Mouse (Mus musculus): ENCODE results near the gene Eif5.
"Not testable (repeated sequence)": the region's sequence is repeated elsewhere in the genome, so short reads cannot be mapped to it uniquely, and the experiment has no call there.

The Eif5 gene

GRCm38 (mm10) chr12:111527643-111528281, 10.1 kb upstream of the Eif5 start:
- no peak for DNase-seq

DNA sequence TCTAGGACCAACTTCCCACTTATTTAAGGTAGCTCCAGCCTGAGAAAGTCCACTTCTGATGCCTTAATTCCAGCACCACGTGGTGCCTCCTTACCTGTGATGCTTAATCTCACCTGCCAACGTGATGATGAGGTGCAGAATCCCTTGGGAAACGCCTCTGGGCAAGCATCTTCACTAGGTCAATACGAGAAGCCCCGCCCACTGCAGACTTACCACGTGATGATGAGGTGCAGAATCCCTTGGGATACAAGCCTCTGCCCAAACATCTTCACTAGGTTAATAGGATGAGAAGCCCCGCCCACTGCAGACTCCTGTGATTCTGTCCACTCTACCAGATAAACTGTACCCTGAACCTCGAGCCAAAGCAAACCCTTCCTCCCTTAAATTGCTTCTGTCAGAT, 8.6 kb upstream of the Eif5 start:
- no peak for DNase-seq

- no peak for DNase-seq
Observed at GRCm38 (mm10) chr12:111533096-111533794, 4.6 kb upstream of the Eif5 start.

DNA sequence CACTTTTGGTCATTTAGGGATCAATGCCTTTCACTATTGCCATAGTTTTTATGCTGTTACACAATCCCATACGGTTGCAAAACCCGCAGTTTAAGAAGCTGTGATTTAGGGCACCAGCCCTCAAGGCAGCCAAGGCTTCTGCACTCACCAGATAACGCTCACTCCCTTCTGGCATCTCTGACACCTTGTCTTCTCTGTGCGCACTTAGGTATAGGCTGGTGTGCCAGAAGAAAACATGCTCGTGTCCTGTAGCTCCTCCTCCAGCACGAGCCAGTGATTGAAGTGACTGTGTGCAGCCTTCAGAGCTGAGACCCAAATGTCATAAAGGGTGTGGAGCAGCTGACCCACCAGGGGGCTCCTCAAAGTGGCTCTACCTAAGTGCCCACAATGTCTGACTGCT, 2.5 kb upstream of the Eif5 start:
- no peak for DNase-seq

DNA sequence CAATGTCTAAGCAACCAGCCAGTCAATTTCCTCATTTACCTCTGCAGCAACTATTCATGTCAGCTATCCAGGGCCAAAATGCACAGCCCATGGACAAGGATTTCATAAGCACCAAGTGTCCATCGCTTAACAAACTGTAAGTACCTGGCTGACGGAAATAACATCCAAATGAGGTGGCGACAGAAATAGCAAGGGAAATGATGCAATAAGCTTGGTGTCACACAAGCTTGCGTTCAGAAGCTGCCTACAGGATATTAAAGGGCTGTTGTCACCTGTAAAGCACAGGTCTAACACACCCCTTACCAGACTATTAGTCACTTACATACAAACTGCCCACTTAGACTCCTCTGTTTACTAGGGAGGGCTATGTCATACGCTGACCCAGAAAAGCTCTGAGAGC, 2.1 kb upstream of the Eif5 start:
- no peak for DNase-seq

DNA sequence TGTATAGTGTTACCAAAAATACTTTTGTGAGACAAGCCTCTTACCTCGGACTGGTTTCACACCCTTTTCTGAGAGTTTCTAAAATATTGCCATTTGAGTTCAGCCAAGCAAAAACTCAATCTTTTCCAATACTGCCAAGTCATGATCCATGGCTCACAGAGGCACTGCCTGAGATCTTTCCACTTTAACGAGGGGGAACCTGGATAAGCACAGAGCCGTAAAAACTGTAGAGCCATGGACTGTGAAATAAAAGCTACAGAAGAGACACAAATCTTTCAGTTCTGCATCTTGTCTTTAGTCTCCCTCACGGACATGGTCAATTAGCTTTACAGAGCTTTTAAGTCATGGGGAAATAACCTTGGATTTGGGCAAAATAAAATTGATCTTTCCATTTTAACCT, 1.1 kb upstream of the Eif5 start:
- DNase-seq: no peak

DNA sequence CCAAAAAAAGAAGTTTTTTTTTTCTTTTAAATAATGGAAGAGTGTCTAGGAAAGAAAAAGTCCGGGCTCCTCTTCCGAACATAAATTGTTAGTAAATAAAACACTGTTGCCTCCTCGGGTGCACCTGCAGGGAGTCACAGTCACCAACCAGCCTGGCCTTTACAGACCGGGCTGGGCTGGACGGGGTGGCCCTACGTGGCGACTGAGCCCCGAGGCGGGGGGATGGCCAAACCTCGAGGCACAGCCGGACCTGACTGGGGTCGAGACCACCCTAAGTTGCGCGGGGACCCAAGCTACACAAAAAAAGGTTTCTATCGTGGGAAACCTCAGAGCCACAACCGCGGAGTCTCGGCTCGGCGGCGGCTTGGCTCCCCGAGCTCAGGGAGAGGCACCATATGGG, 475 bp upstream of the Eif5 start:
- DNase-seq: no peak

DNA sequence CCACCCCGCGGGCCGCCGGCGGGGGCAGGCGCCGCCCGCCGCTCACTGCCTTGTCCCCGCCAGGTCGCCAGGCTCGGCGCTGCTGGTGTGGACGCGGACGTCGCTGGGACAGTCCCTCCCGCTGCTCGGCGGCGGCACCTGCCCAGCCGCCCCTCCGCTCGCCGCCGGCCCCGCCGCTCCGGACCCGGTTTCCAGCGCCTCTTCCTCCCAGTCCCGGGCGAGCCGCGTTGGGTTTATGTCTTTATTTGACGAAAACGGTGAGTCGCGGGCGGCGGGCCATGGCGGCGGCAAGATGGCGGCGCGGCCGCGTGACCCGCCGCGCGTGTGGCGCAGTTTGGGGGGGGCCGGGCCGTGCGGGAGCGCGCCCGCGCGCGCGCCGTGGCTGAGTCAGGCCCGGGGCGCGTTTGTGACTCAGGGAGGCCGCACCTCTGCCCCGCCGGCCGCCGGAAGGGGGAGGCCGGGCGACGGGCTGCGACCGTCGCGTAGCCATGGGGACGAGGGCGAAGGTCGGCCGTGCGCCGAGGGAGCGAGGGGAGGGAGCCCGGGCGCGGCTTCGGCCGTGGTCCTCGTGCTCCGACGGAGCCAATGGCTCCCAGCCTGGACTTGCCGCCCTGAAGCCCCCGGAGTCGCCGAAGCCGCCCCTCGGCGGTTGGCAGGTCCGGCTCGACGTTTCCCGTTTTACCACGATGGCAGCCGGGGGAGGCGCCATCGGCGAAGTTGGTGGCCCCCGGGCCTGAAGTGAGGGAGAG, 650 bp downstream of the Eif5 start:
- DNase-seq: peak; percentile 93

GRCm38 (mm10) chr12:111539041-111539345, 1.2 kb downstream of the Eif5 start:
- DNase-seq: no peak

- peak; percentile 47 for DNase-seq
Observed at GRCm38 (mm10) chr12:111547070-111547469, 9.3 kb downstream of the Eif5 start.

- no peak for DNase-seq
Observed at GRCm38 (mm10) chr12:111548555-111549289, 10.9 kb downstream of the Eif5 start.

DNA sequence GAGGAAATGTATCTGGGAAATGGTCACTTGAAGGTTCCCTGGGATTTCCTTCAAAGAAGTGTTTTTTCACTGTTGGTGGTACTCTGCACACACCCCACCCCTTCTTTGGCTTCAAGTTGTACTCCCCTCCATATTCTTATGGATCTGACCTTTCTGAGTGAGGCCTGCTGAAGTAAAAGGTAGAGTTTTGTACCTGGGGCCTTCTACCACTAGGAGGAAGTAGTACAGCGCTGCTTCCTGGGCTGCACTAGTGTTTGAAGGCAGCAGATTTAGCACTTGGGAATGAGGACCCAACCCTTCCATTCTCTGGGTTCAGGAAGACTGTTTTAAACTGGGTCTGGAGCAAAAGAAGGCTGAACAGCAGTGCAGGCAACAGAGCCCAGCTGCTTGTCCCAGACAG, 12.9 kb downstream of the Eif5 start:
- DNase-seq: no peak

- no peak for DNase-seq
Observed at GRCm38 (mm10) chr12:111552342-111552741, 14.5 kb downstream of the Eif5 start.

DNA sequence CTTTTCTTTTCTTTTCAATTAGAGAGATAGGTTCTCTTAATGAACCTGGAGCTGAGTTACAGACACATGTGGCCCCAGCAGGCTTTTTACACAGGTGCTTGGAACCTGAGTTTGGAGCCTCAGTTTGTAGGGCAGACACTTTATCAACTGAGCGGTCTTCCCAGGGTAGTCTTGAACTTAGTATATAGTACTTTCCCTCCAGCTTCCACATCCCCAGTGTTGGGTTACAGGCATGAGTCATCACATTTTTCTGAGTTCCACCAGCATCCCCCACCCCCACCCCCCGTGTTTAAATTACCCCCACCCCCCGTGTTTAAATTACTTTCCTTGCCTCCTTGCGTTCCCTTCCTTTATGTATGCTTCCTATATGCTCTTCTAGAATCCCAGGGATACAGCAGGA, 17.5 kb downstream of the Eif5 start:
- no peak for DNase-seq

DNA sequence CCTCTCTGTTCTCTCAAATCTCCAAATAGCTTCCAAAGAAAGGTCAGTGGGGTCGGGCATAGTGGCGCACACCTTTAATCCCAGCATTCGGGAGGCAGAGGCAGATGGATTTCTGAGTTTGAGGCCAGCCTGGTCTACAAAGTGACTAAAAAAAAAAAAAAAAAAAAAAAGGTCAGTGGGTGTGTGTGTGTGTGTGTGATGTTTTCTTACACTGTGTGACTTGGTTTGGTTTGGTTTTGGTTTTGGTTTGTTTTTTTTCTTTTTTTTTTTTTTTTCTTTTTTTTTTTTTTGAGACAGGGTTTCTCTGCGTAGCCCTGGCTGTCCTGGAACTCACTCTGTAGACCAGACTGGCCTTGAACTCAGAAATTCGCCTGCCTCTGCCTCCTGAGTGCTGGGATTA, 18.1 kb downstream of the Eif5 start:
- not testable (repeated sequence) for DNase-seq

- no peak for DNase-seq
Observed at GRCm38 (mm10) chr12:111557538-111557937, 19.7 kb downstream of the Eif5 start.

DNA sequence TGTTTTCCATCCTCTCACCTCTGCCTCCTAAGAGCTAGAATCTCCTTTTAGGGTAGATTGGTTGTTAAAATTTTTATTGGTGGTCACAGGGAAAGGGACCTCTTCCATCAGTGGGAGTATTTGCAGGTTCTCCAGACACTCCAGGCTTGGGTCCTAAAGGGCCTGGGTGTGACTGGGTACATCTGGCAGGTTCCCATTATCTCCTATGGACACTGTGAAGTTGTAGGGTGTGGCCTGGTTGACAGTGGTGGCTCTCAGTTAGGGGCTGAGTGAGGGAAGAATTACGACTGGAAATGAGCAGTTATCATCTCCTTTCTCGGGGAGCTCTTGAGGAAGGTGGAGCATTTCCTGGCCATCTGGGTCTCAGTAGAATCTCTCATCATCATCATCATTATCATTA, 20.8 kb downstream of the Eif5 start:
- DNase-seq: no peak

DNA sequence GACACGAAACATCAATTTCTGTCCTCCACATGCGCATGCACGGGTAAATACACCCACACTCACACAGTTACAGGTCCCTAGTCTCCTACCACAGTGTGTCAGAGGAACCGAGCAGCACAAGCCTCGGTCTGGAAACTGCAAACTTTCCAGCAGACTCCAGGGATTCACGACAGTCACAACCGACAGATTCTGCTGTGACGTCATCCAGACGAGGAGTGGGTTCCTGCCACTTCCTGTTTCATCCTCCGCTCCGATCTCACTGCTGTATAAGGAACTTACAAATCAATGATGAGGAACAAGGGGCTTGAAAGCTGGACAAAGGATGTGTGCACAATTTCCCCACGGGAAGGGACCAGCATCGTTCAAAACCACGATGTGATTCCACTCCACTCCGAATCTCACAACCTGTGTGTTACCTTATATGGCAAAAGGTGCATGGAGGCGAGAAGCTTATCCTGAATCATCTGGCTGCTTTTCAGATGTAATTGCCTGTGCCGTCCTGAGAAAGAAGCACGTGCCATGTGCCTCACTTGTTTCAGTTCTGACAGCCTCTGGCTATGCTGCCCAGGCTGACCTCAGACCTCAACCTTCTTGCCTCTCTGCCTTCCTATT, 21.9 kb downstream of the Eif5 start:
- DNase-seq: no peak

DNA sequence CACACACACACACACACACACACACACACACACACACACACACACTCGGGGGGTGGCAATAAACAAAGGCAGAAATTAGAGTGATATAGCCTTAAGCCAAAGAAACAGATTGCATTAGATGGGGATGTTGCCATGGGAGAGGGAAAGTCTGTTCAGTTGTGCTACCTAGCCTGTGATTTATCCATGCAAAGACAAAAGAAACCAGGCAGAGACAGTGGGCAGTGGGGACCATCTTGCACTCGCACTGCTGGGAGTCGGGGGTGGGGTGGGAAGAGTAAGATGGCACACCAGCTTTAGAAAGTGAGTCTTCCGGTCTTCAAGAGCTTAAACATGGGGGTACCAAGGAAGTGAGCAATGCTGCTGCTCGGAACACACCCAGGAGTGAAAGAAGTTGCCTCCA, 22.5 kb downstream of the Eif5 start:
- no peak for DNase-seq

DNA sequence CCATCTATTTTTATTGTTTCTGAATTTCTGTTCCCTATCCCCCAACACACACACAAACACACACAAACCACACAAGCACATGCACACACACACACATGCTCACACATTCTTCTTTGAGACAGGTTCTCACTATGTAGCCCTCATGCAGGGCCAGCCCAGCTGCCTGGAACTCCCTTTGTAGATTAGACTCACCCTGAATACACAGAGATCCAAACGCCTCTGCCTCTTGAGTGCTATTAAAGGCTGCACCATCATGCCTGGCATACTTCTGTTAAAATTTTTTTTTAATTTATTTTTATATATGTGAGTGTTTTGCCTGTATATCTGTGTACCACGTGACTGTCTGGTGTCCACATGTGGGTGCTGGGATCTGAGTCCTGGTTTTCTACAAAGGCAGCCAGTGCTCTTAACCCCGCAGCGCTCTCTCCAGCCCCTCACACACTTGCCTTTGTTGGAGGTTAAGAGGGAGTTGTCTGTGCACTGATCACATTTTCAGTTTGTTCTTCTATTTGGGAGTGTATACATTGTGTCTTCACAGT, 24.5 kb downstream of the Eif5 start:
- no peak for DNase-seq

DNA sequence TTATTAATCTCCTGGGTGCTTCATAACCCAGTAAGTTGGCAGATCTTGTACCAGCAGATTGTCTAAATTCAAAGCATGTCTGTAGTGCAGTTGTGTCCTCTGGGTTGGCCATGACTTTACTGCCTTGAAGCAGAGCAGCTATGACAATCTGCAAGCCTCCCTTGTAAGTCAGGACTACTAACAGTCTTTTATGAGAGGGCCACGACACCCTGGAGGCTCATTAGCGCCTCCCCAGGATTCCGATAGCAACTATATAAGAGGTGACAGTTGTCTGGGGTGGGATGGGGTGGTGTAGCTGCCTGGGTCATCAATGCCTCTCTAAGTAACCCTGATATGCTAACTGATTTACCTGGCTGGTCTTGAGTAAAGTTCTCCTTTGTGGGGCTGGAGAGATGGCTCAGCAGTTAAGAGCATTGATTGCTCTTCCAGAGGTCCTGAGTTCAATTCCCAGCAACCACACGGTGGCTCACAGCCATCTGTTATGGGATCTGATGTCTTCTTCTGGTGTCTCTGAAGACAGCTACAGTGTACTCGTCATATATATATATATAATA, 25.3 kb downstream of the Eif5 start:
- DNase-seq: no peak

- DNase-seq: no peak
Observed at GRCm38 (mm10) chr12:111565363-111565762, 27.5 kb downstream of the Eif5 start.

- DNase-seq: peak; percentile 72
Observed at GRCm38 (mm10) chr12:111568836-111569235, 31.0 kb downstream of the Eif5 start.

Measured in kidney, postnatal 14 days (tissue).